10 mouse cellular contexts compared by ENCODE assay signal in the genomic region with DNA sequence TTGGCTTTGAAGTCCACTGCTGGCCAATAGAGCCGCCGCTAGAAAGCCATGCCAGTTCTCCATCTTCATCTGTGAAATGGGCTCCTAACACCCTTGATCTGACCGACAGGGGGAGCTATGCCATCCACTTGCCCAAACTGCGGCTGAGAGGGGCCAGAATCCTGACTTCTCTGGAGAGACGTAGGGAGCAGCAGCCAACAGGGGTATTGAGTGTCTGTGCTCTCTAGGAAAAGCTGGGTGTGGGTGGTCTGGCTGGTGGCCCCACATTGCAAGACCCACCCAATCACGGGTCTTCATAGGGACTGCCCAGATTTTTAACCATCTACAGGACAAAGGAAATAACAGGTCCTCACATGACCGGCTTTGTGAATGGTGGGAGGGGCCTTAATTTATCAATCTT.
DNase-seq lines count a peak whose midpoint lies in the region; ATAC-seq and TF ChIP-seq lines count a peak whose summit lies in the region.
"Had no signal": no experiment of that assay in that cellular context is flagged by ENCODE, and none has a peak within 500 bp of the region (broad histone marks: within the 10 kb centered on the region; RNA-seq: fewer than 3 reads in every experiment).

No protein-coding gene starts in this region.

- TF ChIP-seq CTCF in kidney, postnatal 0 days (IDR thresholded peaks at IDR 0.05; ENCODE audit: low read depth): peak; percentile 34; the same call in 1 of the 2 replicates
- TF ChIP-seq CTCF in ES-Bruce4 (IDR thresholded peaks at IDR 0.05; ENCODE audit: low read depth, low read length): peak; percentile 62
- peak; percentile 67 for TF ChIP-seq CTCF in liver, embryonic 14.5 days (IDR thresholded peaks at IDR 0.05; ENCODE audit: low read depth)

- H3K27me3 ChIP-seq in kidney, postnatal 0 days (ENCODE audit: insufficient read depth, low read length): no peaks in the 10 kb centered on the region
- H3K27me3 ChIP-seq in ES-Bruce4 (ENCODE audit: control insufficient read depth, insufficient read depth, low read length, poor library complexity, severe bottlenecking): no peaks in the 10 kb centered on the region
- H3K27me3 ChIP-seq in liver, embryonic 14.5 days (ENCODE audit: control insufficient read depth, insufficient read depth, low read length): no peaks in the 10 kb centered on the region
- H3K27me3 ChIP-seq: liver, embryonic 15.5 days had no signal

- H3K36me3 ChIP-seq in kidney, postnatal 0 days (ENCODE audit: insufficient read depth, low read length): no peaks in the 10 kb centered on the region
- H3K36me3 ChIP-seq in ES-Bruce4 (ENCODE audit: control insufficient read depth, insufficient read depth, low read length, poor library complexity, severe bottlenecking): no peaks in the 10 kb centered on the region
- H3K36me3 ChIP-seq in liver, embryonic 14.5 days (replicated peaks; ENCODE audit: control insufficient read depth, insufficient read depth, low read depth): no peaks in the 10 kb centered on the region
- H3K36me3 ChIP-seq: liver, embryonic 15.5 days had no signal

- no peak overlapping the region for H3K4me2 ChIP-seq in kidney, postnatal 0 days (ENCODE audit: low read length)
- no peak overlapping the region for H3K4me2 ChIP-seq in liver, embryonic 14.5 days (ENCODE audit: low read depth)
- H3K4me2 ChIP-seq: liver, embryonic 15.5 days had no signal

- TF ChIP-seq EP300 in ES-Bruce4 (IDR thresholded peaks at IDR 0.05; ENCODE audit: insufficient read depth, low read depth, low read length): peak; percentile 65; the same call in 1 of the 2 replicates
- TF ChIP-seq EP300 in liver, embryonic 14.5 days (IDR thresholded peaks at IDR 0.05; ENCODE audit: low read depth): no peak

- no peaks in the 10 kb centered on the region for H3K4me1 ChIP-seq in kidney, postnatal 0 days (replicated peaks; ENCODE audit: insufficient read depth, low read length)
- peaks cover 4% of the 10 kb centered on the region for H3K4me1 ChIP-seq in ES-Bruce4 (ENCODE audit: control insufficient read depth, insufficient read depth, low read length)
- no peaks in the 10 kb centered on the region for H3K4me1 ChIP-seq in liver, embryonic 14.5 days (replicated peaks; ENCODE audit: control insufficient read depth in 2 of 2, insufficient read depth in 2 of 2, low read length in 1 of 2)

- H3K9ac ChIP-seq in kidney, postnatal 0 days (ENCODE audit: low read depth, low read length): no peak overlapping the region
- H3K9ac ChIP-seq in ES-Bruce4 (ENCODE audit: low read depth, poor library complexity, severe bottlenecking): no peak overlapping the region
- no peak overlapping the region for H3K9ac ChIP-seq in liver, embryonic 14.5 days (replicated peaks)
- H3K9ac ChIP-seq: liver, embryonic 15.5 days had no signal

- H3K4me3 ChIP-seq in kidney, postnatal 0 days (replicated peaks; ENCODE audit: low read depth, low read length): no peak overlapping the region
- H3K4me3 ChIP-seq in ES-Bruce4 (ENCODE audit: low read depth, low read length): peak overlapping the region; percentile 4; the same call in 1 of the 2 replicates
- H3K4me3 ChIP-seq in liver, embryonic 14.5 days (ENCODE audit: insufficient read depth in 1 of 2, low read depth in 2 of 2, low read length in 2 of 2): no peak overlapping the region
- H3K4me3 ChIP-seq: liver, embryonic 15.5 days had no signal

- peak; percentile 56 for DNase-seq in kidney, postnatal 0 days (ENCODE audit: low spot score)
- DNase-seq in kidney, adult 18-20 months: no peak
- DNase-seq in WW6 (ENCODE audit: low read depth, low spot score): peak; percentile 81
- no peak for DNase-seq in liver, embryonic 14.5 days (ENCODE audit: low read depth in 3 of 3, low spot score in 3 of 3)
- DNase-seq in layer of hippocampus, postnatal 25 days (ENCODE audit: extremely low spot score in 1 of 2, low spot score in 1 of 2): no peak
- no peak for DNase-seq in urinary bladder, postnatal 14 days (ENCODE audit: low spot score)
- DNase-seq: adrenal gland, adult 8-10 months; cerebellum, postnatal 14 days had no signal

- peak; percentile 57; the same call in 1 of the 2 replicates for ATAC-seq in kidney, postnatal 0 days (replicated peaks; ENCODE audit: low FRiP score, low read depth)
- no peak for ATAC-seq in liver, embryonic 14.5 days (ENCODE audit: insufficient read depth)

- no peaks in the 10 kb centered on the region for H3K9me3 ChIP-seq in kidney, postnatal 0 days (replicated peaks; ENCODE audit: low read length)
- no peaks in the 10 kb centered on the region for H3K9me3 ChIP-seq in ES-Bruce4 (replicated peaks; ENCODE audit: control insufficient read depth, insufficient read depth, low read length, poor library complexity, severe bottlenecking)
- no peaks in the 10 kb centered on the region for H3K9me3 ChIP-seq in liver, embryonic 14.5 days (ENCODE audit: control insufficient read depth, low read length)
- H3K9me3 ChIP-seq: liver, embryonic 15.5 days had no signal

- 45% methylated on average over 7 of the region's 7 CpGs for WGBS in kidney, postnatal 0 days
- WGBS in liver, embryonic 14.5 days (ENCODE audit: insufficient replicate concordance): 42% methylated on average over 7 of the region's 7 CpGs

- no peak for TF ChIP-seq POLR2A in ES-Bruce4 (IDR thresholded peaks at IDR 0.05; ENCODE audit: insufficient read depth, low read length)

- H3K27ac ChIP-seq in kidney, postnatal 0 days: no peak overlapping the region
- H3K27ac ChIP-seq in ES-Bruce4 (ENCODE audit: insufficient read depth, low read length): peak overlapping the region; percentile 69
- H3K27ac ChIP-seq in liver, embryonic 14.5 days: no peak overlapping the region

Comparison
In these comparisons a context has a peak if more than half of its experiments do, and no peak if none do; other contexts are left out.
1. DNase-seq: peak in kidney, postnatal 0 days (single experiment) and WW6 (single experiment); none in kidney, adult 18-20 months (single experiment), liver, embryonic 14.5 days (0 of 3), layer of hippocampus, postnatal 25 days (0 of 2) and urinary bladder, postnatal 14 days (single experiment).
2. Peak in every context shown above with its lines, with median percentiles within 50 percentile points of each other: CTCF ChIP-seq.